Mouse (Mus musculus) skeletal muscle tissue, adult 2 months (tissue): Measurements from ENCODE around the gene Podxl2.

Experiments
- DNase-seq: peaks from one replicate; pipeline ENCODE4 v3.0.0-alpha.2; 2012; ENCODE audit warnings: low read depth, low spot score

Podxl2 gene

DNA sequence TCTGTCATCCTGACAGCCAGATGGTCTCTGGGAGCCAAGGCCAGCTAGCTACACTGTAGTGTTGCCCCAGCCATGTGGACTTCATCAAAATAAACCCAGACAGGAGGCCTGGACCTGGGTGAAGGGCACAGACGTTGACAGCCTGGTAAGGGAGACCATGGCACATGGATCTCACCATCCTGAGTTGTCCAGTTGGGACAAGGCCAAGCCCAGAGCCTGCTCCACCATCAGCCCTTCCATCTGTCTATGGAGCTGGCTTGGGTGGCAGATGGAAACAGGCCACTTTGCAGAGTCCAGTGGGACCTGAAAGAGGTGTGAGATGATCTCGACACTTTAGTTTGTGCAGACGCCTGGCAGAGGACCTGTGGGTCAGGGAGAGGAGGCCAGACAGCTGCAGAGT, 74.1 kb downstream of the Podxl2 start:
- no peak for DNase-seq

DNA sequence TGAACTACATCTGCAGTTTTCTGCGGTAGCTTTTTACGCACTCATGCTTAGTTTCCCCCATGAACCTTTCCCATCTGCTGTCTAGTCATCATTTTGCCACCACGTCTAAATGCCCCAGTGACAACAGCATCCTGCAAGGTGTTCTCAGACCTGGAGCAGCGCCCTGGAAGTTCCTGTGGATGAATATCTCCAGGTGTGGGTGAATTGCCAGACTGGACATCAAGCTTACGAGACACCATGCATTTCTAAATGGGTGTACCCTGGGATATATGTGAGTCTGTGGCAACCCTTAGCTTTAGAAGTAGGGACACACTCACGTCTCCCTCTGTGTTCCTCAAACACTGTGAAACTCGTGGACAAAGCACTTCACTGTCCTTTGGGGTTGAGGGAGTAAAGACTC, 74.7 kb downstream of the Podxl2 start:
- DNase-seq = no peak

DNA sequence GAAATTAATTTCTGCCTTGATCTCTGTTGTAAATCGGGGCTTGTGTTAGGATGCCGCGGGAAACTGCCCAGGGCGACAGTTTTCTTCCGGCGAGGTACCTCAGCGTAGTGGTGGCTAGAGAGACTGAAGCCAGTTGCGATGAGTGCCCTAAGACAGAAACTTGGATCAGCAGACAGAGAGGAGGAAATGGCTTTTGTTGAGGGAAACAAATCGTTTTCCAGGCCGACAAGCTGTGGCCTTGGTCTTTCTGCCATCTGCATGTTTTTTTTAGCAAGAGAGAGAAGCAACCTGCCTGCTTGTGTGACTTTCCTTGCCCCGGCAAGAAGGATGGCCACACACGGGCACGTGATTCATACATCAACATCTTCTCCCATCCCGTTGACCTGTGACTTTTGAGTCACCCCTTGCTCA, 80.3 kb downstream of the Podxl2 start:
- DNase-seq = no peak

DNA sequence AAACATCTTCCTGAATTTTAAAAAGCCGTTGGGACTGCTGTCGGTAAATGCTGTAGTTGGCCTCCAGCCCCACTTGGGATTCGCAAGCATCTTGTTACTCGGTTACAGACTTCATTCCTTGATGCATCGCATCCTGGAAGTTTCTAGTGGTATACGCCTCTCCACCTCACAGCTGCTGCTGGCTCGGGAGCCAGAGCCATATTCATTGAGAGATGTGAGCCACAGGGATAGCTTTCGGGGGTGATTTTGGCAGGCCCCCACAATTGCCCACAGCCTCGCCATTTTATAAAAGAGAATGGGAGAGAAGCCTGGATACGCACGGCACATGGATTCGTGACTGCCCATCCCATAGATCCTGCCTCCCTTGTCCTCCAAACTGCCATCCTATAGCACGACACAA, 81.0 kb downstream of the Podxl2 start:
- no peak for DNase-seq

DNA sequence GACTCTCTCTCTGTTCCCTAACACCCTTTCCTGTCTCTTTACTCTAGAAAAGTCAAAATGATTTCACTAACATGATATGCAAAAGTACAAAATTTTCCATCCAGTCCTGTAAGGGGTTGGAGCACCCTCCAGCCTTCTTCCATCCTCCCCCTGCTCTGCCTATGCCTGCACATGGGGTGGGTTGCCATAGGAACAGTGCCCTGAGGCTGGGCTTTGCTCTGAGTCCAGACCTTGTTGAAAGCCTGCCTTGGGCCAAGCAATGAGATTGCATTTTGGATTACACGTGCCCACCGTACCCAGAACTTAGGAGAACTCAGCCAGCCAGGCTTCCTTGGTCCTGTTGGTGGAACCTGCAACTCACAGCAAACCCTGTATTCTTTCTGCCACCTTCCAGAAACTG, 81.6 kb downstream of the Podxl2 start:
- no peak for DNase-seq
